Mouse (Mus musculus): ENCODE results near the gene Padi4. TPM values are rescaled to one million over a fixed set of nuclear protein-coding genes. Genes with fewer than 3 reads are reported as not detected.

Padi4 gene
- total and polyA plus RNA-seq, 3 experiments = not detected

DNA sequence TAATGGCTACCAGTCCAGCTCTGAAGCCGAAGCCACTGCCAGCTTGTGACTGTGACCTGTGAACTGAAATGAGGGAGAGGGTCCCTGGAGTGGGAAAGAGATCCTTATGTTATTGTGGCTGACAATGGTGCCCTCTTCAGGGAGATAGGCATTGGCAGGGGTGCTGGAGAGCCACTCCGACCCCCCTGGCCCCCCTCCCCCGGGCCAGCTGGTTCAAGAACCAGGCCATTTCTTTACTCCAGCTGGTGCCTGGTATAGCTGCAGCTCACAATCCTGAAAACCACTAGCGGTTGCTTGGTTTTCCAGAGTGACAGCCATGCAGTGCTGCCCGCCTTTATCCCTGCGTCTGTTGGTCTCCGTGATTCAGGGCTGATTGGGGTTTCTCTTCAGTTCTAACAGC, 64.9 kb downstream of the Padi4 start:
- H3K9me3 ChIP-seq (replicated peaks; ENCODE audit: low read length) = no peaks in the 10 kb centered on the region
- H3K27me3 ChIP-seq (replicated peaks) = no peaks in the 10 kb centered on the region
- no peak overlapping the region for H3K4me2 ChIP-seq (ENCODE audit: insufficient read depth, low read depth, poor library complexity, severe bottlenecking)
- no peak overlapping the region for H3K4me3 ChIP-seq (replicated peaks in 1 of 3; ENCODE audit: low read depth in 2 of 3, low read length in 2 of 3, poor library complexity in 1 of 3)
- DNase-seq (ENCODE audit: extremely low read depth) = no peak
- H3K9ac ChIP-seq (ENCODE audit: insufficient read depth, low read depth) = no peak overlapping the region
- TF ChIP-seq RCOR1 (conservative IDR thresholded peaks at IDR 0.05; ENCODE audit: low read depth, low read length) (no peak), BHLHE40 (IDR thresholded peaks at IDR 0.05; ENCODE audit: low read depth, low read length) (no peak), IRF4 (IDR thresholded peaks at IDR 0.05; ENCODE audit: low read depth, low read length) (no peak), CTCF (conservative IDR thresholded peaks at IDR 0.05 in 1 of 2, IDR thresholded peaks at IDR 0.05 in 1 of 2; ENCODE audit: low read depth in 2 of 2, low read length in 2 of 2) (no peak), UBTF (IDR thresholded peaks at IDR 0.05; ENCODE audit: low read depth, low read length) (no peak), POLR2AphosphoS2 (IDR thresholded peaks at IDR 0.05; ENCODE audit: low read depth, low read length) (no peak), MAFK (IDR thresholded peaks at IDR 0.05; ENCODE audit: insufficient replicate concordance, low read length) (no peak)
- dilution Hi-C loops (cut with MboI; ENCODE audit: extremely low pct_ligation_motif_present, extremely low pct_unique_long_range_greater_than_20kb, low sequenced_read_pairs) = no loop called here
- in situ Hi-C loops (cut with MboI; ENCODE audit: low pct_ligation_motif_present, low pct_unique_long_range_greater_than_20kb, low sequenced_read_pairs) = no loop called here
- peaks cover 64% of the 10 kb centered on the region for H3K79me2 ChIP-seq (replicated peaks; ENCODE audit: control insufficient read depth, extremely low read depth, insufficient read depth, poor library complexity, severe bottlenecking)
- peaks cover 97 to 100% of the 10 kb centered on the region in 2 experiments for H3K36me3 ChIP-seq (replicated peaks in 1 of 2; ENCODE audit: control insufficient read depth in 1 of 2, insufficient read depth in 1 of 2, low read length in 1 of 2)
- peaks cover 7 to 97% of the 10 kb centered on the region in 2 experiments for H3K4me1 ChIP-seq (ENCODE audit: control insufficient read depth in 1 of 2, insufficient read depth in 2 of 2)
- no peak overlapping the region for H3K27ac ChIP-seq (ENCODE audit: insufficient read depth, low read depth)

DNA sequence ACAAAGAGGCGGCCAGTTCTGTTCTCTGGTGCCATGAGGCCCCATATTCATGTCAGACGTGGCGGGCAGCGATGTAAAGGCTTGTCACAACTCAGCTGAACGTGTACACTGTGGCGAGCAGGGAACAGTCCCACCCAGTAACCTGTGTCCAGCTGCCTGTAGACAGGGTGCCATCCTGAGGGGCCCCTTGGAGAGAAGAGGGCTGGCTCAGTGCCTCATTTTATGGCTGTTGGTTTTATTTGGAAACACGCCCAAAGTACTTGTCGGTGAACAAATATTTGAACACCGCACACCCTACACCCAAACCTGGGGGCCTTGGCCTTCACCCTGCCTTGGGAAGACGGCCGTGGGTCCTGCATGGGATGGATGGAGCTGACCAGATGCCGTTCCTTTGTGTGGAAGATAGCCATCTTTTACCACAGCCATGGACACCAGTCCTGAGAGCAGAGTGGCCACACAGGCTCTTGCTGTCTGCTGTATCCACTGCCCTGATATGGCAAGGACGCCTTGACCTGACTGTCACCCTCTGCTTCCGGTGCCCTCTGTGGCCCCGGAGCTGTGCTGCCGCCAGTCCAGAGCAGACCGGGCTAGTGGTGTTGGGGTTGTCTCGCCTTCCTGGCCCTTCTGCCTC, 65.6 kb downstream of the Padi4 start:
- Histone ChIP-seq H3K27me3 (replicated peaks) (no peaks in the 10 kb centered on the region), H3K4me3 (replicated peaks in 1 of 3; ENCODE audit: low read depth in 2 of 3, low read length in 2 of 3, poor library complexity in 1 of 3) (no peak overlapping the region), H3K4me2 (ENCODE audit: insufficient read depth, low read depth, poor library complexity, severe bottlenecking) (no peak overlapping the region), H3K27ac (ENCODE audit: insufficient read depth, low read depth) (no peak overlapping the region), H3K79me2 (replicated peaks; ENCODE audit: control insufficient read depth, extremely low read depth, insufficient read depth, poor library complexity, severe bottlenecking) (peaks cover 71% of the 10 kb centered on the region), H3K36me3 (replicated peaks in 1 of 2; ENCODE audit: control insufficient read depth in 1 of 2, insufficient read depth in 1 of 2, low read length in 1 of 2) (peaks cover 92 to 100% of the 10 kb centered on the region in 2 experiments), H3K9me3 (replicated peaks; ENCODE audit: low read length) (no peaks in the 10 kb centered on the region), H3K4me1 (ENCODE audit: control insufficient read depth in 1 of 2, insufficient read depth in 2 of 2) (peaks cover 6 to 97% of the 10 kb centered on the region in 2 experiments), H3K9ac (ENCODE audit: insufficient read depth, low read depth) (no peak overlapping the region)
- dilution Hi-C loops (cut with MboI; ENCODE audit: extremely low pct_ligation_motif_present, extremely low pct_unique_long_range_greater_than_20kb, low sequenced_read_pairs) = no loop called here
- DNase-seq (ENCODE audit: extremely low read depth) = no peak
- in situ Hi-C loops (cut with MboI; ENCODE audit: low pct_ligation_motif_present, low pct_unique_long_range_greater_than_20kb, low sequenced_read_pairs) = no loop called here
- no peak for TF ChIP-seq USF1 (IDR thresholded peaks at IDR 0.05; ENCODE audit: low read depth, low read length)
- no peak for TF ChIP-seq ELF1 (IDR thresholded peaks at IDR 0.05; ENCODE audit: low read depth, low read length)
- TF ChIP-seq ZC3H11A (IDR thresholded peaks at IDR 0.05; ENCODE audit: low read depth, low read length) = no peak
- TF ChIP-seq ZNF384 (IDR thresholded peaks at IDR 0.05; ENCODE audit: low read depth, low read length) = no peak
- TF ChIP-seq JUND (conservative IDR thresholded peaks at IDR 0.05; ENCODE audit: low read depth, low read length) = no peak
- TF ChIP-seq CHD2 (IDR thresholded peaks at IDR 0.05; ENCODE audit: low read length) = no peak
- no peak for TF ChIP-seq POLR2A (IDR thresholded peaks at IDR 0.05; ENCODE audit: low read depth, low read length)
- TF ChIP-seq KAT2A (IDR thresholded peaks at IDR 0.05; ENCODE audit: insufficient replicate concordance, low read length) = no peak
- no peak for TF ChIP-seq NELFE (IDR thresholded peaks at IDR 0.05; ENCODE audit: low read depth, low read length)
- no peak for TF ChIP-seq ETS1 (conservative IDR thresholded peaks at IDR 0.05; ENCODE audit: low read depth, low read length)
- no peak for TF ChIP-seq HCFC1 (IDR thresholded peaks at IDR 0.05; ENCODE audit: low read depth, low read length)
- no peak for TF ChIP-seq EP300 (IDR thresholded peaks at IDR 0.05; ENCODE audit: low read length)

All from CH12.LX (cell line).